Mouse (Mus musculus) olfactory bulb, adult 2 months (tissue): ENCODE results near the gene Erh. TPM values are rescaled to one million over a fixed set of nuclear protein-coding genes. Genes with fewer than 3 reads are reported as not detected.

Experiments used
- H3K27ac ChIP-seq: fragments of 200-500 bp; 2 replicates; pipeline ENCODE4 v1.5.1; 2012; ENCODE audit warnings: low read depth, low read length; ENCODE audit not compliant: insufficient read depth
- H3K4me1 ChIP-seq: fragments of 200-500 bp; 2 replicates; pipeline ENCODE4 v1.6.1; 2012; ENCODE audit warnings: low read length; ENCODE audit not compliant: control insufficient read depth, insufficient read depth
- H3K4me3 ChIP-seq: fragments of 200-500 bp; 2 replicates; pipeline ENCODE4 v1.5.1; 2012; ENCODE audit warnings: mild to moderate bottlenecking, low read depth, low read length, moderate library complexity; ENCODE audit not compliant: insufficient read depth
- CTCF ChIP-seq: fragments of 200-500 bp; IDR thresholded peaks from 2 replicates; pipeline ENCODE4 v1.5.1; 2012; ENCODE audit warnings: low read depth, mild to moderate bottlenecking, low read length, moderate library complexity; ENCODE audit not compliant: insufficient read depth
- POLR2A ChIP-seq: fragments of 200-500 bp; IDR thresholded peaks from 2 replicates; pipeline ENCODE4 v1.6.1; 2012; ENCODE audit warnings: mild to moderate bottlenecking, low read depth, low read length, moderate library complexity; ENCODE audit not compliant: insufficient read depth
- WGBS: fragments of 180-500 bp; shearing (Covaris S2); methylation state at CpG from one replicate; pipeline ENCODE4 v1.1.7; 2018; 5-methylcytosine and 5-hydroxymethylcytosine counted together
- polyA plus RNA-seq: library from polyadenylated mRNA; stranded (reverse); fragments of >200 nt; gene quantifications from 2 replicates; pipeline ENCODE4 v1.2.4, GENCODE M21; 2012; ENCODE audit warnings: low replicate concordance; ENCODE audit not compliant: missing spikeins, insufficient read depth, insufficient read length

Erh gene
- polyA plus RNA-seq, 1 experiment: not detected

DNA sequence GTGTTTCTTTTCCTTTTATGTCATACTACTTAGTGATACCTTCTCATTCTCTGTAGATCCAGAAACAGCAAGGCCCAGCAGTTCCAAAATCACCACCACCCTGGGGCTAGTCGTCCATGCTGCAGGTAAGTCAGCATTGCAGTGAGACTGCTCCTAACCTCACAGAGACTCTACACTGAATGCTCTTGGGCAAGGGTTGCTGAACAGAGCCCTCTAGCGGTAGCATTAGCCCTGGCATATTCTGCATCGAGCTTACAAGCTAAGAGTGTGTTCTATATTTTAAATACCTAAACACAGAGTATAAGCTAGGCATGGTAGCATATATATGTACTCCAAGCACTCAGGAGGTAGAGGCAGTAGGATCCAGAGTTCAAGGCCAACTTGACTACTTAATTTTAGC, 29.0 kb upstream of the Erh start:
- H3K4me3 ChIP-seq: no peak overlapping the region
- WGBS: 8% methylated on average over 3 of the region's 3 CpGs
- no peak overlapping the region for H3K27ac ChIP-seq
- no peak for TF ChIP-seq CTCF
- no peak for TF ChIP-seq POLR2A
- no peaks in the 10 kb centered on the region for H3K4me1 ChIP-seq

DNA sequence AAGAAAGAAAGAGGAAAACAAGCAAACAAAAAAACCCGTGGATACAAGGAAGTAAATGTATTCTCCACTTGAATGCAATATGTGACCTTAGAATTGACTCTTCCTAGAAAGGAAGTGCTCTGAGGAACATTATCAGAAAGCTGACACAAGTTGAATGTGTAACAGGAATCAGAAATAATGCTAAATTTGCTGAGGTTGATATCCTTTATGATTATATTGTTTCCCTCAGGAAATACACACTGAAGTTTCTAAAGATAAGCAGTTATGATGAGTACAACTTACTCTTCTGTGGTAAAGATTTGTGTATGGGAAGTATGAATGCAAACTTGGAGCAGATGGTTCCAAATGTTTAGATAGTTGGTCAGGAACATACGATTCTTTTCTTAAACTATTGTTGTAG, 24.2 kb upstream of the Erh start:
- Histone ChIP-seq H3K27ac (no peak overlapping the region), H3K4me3 (no peak overlapping the region), H3K4me1 (no peaks in the 10 kb centered on the region; the same call in 1 of the 2 replicates)
- TF ChIP-seq CTCF: no peak
- no peak for TF ChIP-seq POLR2A
- WGBS: 67% methylated on average over 2 of the region's 2 CpGs

DNA sequence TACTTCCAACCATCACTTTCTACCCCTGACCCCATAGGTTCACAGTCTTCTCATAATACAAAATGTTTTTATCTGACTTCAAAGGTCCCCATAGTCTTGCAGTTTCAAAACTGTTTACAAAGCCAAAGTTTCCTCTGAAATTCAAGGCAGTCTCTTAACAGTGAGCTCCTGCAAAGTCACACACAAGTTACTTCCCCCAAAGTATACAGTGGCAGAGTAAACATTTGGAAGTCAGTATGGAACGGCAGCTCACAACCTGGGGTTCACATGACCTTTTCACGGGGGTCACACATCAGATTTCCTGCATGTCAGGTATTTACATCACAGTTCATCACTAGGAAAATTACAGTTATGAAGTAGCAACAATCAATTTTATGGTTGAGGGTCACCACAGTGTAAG, 19.8 kb upstream of the Erh start:
- no peak for TF ChIP-seq CTCF
- TF ChIP-seq POLR2A: no peak
- WGBS: 88% methylated on average over 2 of the region's 2 CpGs
- Histone ChIP-seq H3K27ac (no peak overlapping the region), H3K4me3 (no peak overlapping the region), H3K4me1 (no peaks in the 10 kb centered on the region; the same call in 1 of the 2 replicates)

DNA sequence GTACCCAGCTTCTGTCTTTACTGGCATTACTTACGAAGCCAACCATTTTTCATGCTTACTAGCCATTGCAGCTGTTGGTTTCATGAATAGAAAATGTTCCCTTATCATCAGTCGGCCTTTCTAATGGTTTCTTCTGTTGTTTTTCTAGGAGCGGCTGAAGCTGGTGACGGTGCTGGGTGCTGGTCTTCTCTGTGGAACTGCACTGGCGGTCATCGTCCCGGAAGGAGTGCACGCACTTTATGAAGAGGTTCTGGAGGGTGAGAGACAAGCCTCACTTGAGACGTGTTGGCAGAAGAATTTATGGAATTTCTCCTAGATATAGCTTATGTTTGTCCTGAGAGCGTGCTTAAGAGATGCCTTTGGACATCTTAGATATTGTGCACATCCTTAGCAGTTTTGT, 18.2 kb upstream of the Erh start:
- H3K4me1 ChIP-seq: no peaks in the 10 kb centered on the region; the same call in 1 of the 2 replicates
- no peak overlapping the region for H3K4me3 ChIP-seq
- 94% methylated on average over 10 of the region's 10 CpGs for WGBS
- no peak overlapping the region for H3K27ac ChIP-seq
- TF ChIP-seq CTCF (no peak), POLR2A (no peak)

DNA sequence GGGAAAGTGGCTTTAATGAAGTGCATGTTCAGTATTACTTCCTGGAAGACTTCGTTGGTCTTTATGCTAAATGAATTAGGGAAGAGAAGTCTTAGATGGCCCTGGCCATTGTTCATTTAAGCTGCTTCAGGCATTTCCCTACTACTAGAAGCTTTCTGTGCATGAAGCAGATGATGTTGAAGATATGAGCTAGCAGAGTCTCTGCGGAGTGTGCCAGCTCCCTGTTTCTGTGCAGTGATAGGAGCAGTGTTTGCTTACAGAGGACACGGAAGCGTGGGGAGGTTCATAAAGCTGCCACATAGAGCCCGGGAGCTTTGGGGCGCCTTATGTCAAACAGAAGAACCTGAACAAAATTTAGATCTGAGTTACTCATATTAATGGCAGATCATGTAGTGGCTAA, 14.5 kb upstream of the Erh start:
- Histone ChIP-seq H3K4me1 (peaks cover 3% of the 10 kb centered on the region; the same call in 1 of the 2 replicates), H3K27ac (no peak overlapping the region)

DNA sequence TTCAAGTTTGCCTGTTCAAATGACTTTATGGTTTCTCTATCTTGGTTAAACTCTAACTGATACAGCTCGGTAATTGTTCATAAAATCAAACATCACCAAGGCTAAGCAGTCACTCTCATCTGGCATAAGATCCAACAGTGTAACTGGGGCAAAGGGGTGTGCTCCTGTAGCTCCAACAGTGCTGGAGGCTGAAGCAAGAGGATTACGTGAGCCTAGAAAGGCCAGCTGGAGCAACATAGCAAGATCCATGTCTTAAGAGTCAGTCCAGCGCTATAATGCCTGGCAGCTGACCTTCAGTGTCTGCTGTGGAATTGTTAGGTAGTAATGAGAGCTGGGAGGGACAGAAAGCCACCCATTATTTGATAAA, 10.5 kb upstream of the Erh start:
- Histone ChIP-seq H3K27ac (no peak overlapping the region), H3K4me1 (peaks cover 3% of the 10 kb centered on the region; the same call in 1 of the 2 replicates), H3K4me3 (no peak overlapping the region)
- 71% methylated on average over 3 of the region's 3 CpGs for WGBS
- TF ChIP-seq POLR2A (no peak), CTCF (no peak)

More for the DNA sequence above, 14.5 kb upstream of the Erh start:
- no peak overlapping the region for H3K4me3 ChIP-seq
- 68% methylated on average over 6 of the region's 6 CpGs for WGBS
- TF ChIP-seq CTCF (no peak), POLR2A (no peak)

DNA sequence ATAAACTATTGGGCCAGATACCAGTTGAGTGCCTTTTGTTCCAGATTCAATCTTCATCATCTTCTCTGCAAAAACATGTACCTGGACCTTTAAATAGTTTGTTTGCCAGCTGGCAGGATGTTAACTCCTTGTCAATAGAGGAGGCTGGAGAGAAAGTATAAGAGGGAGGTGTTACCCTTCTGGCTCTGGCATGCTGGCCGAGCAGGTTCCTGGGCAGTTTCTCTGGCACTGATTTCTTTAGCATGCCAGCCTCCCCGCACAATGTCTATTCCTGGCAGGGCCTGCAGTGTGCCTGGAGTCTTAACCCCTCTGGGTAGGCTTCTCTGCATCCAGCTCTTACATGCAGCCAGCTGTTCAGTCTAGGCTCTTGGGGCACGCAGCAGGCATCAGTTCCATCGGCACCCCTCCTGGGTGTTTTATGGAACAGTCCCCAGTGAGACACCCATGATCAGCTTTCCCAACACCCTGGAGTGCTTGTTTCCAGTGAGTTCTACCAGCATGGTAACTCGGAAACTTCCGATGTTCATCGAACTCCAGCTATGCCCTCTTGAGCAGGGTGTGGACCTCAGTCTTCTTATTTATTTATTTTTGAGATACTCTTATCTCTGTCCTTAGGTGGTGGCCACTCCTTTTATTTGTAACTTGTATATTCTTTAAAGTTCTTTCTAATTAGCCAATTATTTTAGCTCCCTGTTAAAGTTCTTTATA, 10.0 kb upstream of the Erh start:
- Histone ChIP-seq H3K4me1 (peaks cover 3% of the 10 kb centered on the region; the same call in 1 of the 2 replicates), H3K27ac (no peak overlapping the region), H3K4me3 (no peak overlapping the region)
- TF ChIP-seq CTCF: no peak
- TF ChIP-seq POLR2A: no peak
- WGBS: 55% methylated on average over 7 of the region's 7 CpGs

DNA sequence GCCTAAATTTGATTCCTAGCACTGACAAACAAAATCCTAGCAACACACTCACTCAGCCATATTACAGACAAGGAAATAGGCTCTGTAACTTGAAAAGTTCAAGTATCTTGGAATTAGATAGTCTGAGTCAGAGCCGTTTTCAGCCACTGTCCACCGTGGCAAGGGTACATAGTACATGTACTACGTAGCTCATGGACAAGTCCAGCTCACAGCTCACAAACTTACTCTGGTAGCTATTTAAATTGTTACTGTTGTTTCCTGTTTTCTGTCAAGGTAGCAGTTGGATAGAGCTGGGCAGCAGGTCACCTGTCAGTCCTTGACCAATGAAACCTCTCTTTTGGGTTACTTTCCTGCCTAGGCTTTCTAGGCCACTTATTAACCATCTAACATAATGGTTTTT, 2.2 kb upstream of the Erh start:
- H3K4me3 ChIP-seq: no peak overlapping the region
- peaks cover 12% of the 10 kb centered on the region for H3K4me1 ChIP-seq
- TF ChIP-seq CTCF (no peak), POLR2A (no peak)
- no peak overlapping the region for H3K27ac ChIP-seq
- 78% methylated on average over 3 of the region's 3 CpGs for WGBS

DNA sequence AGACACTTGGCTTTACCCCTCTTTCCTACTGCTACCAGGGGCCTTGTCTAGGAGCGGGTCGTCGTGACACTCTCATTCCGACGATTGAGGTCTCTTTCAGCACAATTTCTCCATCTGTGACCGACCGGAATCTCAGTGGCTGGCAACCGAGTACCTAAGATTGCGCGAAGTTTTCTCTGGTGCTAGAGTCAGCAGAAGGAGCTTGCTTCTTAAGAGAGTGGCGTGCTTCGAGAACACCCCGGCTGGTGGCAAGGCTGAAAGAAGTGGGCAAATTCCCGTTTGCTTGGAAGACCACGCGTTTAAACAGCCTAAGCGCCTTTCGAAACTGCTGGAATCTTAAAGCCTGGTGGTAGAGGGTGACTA, 346 bp upstream of the Erh start:
- H3K27ac ChIP-seq: no peak overlapping the region
- no peak for TF ChIP-seq CTCF
- TF ChIP-seq POLR2A: no peak
- 1% methylated on average over 18 of the region's 18 CpGs for WGBS

More for the DNA sequence above, 346 bp upstream of the Erh start:
- Histone ChIP-seq H3K4me3 (peak overlapping the region; percentile 66), H3K4me1 (peaks cover 12% of the 10 kb centered on the region)
